Mouse (Mus musculus) liver, adult 2 months (tissue): ENCODE data around the gene Snd1.

Source experiments
- CTCF ChIP-seq: fragments of 200-500 bp; IDR thresholded peaks from 2 replicates; pipeline ENCODE4 v1.5.1; 2011; ENCODE audit warnings: low read depth, low read length, control low read depth
- POLR2A ChIP-seq: fragments of 200-500 bp; IDR thresholded peaks from 2 replicates; pipeline ENCODE4 v1.6.1; 2011; ENCODE audit warnings: low read length, control low read depth; ENCODE audit not compliant: insufficient read depth; ENCODE audit errors: extremely low read depth

DNA sequence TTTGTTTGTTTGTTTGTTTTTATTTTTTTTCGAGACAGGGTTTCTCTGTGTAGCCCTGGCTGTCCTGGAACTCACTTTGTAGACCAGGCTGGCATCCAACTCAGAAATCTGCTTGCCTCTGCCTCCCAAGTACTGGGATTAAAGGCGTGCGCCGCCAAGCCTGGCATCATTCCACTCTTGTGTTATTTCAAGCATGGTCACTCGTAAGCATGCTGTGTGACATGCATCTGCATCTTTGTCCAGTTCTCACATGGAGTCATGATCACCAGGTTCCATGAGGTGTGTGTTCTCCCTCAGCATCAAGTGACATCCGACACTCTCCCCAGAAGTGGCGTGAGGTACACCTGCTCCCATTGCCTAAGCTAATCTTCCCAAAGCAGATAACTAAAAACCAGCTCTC, 460.8 kb downstream of the Snd1 start:
- TF ChIP-seq CTCF (no peak), POLR2A (no peak)
